Comparison of ENCODE assay signal across 9 mouse cellular contexts in genomic region chr4:149920886-149921285, GRCm38 (mm10). TPM values are rescaled to one million over a fixed set of nuclear protein-coding genes. Genes with fewer than 3 reads are reported as not detected.
A peak's percentile ranks its signal among the peaks of the same experiment; 100 is the strongest.
DNase-seq lines count a peak whose midpoint lies in the region; ATAC-seq lines count a peak whose summit lies in the region.
"Had no signal": no experiment of that assay in that cellular context is flagged by ENCODE, and none has a peak within 500 bp of the region (broad histone marks: within the 10 kb centered on the region; RNA-seq: fewer than 3 reads in every experiment).

No protein-coding gene starts in this region.

- H3K27me3 ChIP-seq in embryonic facial prominence, embryonic 11.5 days (ENCODE audit: control insufficient read depth, insufficient read depth, low read length) = no peaks in the 10 kb centered on the region

- no peak for ATAC-seq in embryonic facial prominence, embryonic 11.5 days (replicated peaks; ENCODE audit: insufficient number of reproducible peaks, low FRiP score, low TSS enrichment, low read depth)
- ATAC-seq in activated CD4-positive, CD25-positive, alpha-beta regulatory T cell, adult 4 months = no peak

- DNase-seq in gastrocnemius, adult 18-20 months (ENCODE audit: low spot score) = peak; percentile 26
- DNase-seq in gastrocnemius, postnatal 10 days = no peak
- DNase-seq in embryonic facial prominence, embryonic 11.5 days (ENCODE audit: low spot score) = no peak
- DNase-seq in heart, postnatal 25 days (ENCODE audit: low spot score) = peak; percentile 51
- DNase-seq in mesoderm, embryonic 11.5 days (ENCODE audit: low read depth, low spot score) = peak; percentile 63
- no peak for DNase-seq in adipocyte (ENCODE audit: low spot score)
- DNase-seq in yolk sac, embryonic 10.5 days (ENCODE audit: low spot score) = no peak

- no peak overlapping the region for H3K4me2 ChIP-seq in embryonic facial prominence, embryonic 11.5 days (ENCODE audit: low read depth, low read length)

- no peak overlapping the region for H3K4me3 ChIP-seq in embryonic facial prominence, embryonic 11.5 days (ENCODE audit: low read depth, low read length)
- H3K4me3 ChIP-seq: megakaryocyte, embryonic 14.5 days had no signal

- peaks cover 31% of the 10 kb centered on the region for H3K4me1 ChIP-seq in embryonic facial prominence, embryonic 11.5 days (ENCODE audit: control insufficient read depth, insufficient read depth, low read length)
- H3K4me1 ChIP-seq: megakaryocyte, embryonic 14.5 days had no signal

- 35% methylated on average over 12 of the region's 12 CpGs for WGBS in embryonic facial prominence, embryonic 11.5 days

- no peak overlapping the region for H3K27ac ChIP-seq in embryonic facial prominence, embryonic 11.5 days (replicated peaks; ENCODE audit: low read depth, low read length)

- H3K9me3 ChIP-seq in embryonic facial prominence, embryonic 11.5 days (replicated peaks; ENCODE audit: control insufficient read depth, low read length) = no peaks in the 10 kb centered on the region

- intact Hi-C loops in heart, postnatal 25 days (cut with DNase I) = no loop called here

- peak overlapping the region; percentile 14; the same call in 1 of the 2 replicates for H3K9ac ChIP-seq in embryonic facial prominence, embryonic 11.5 days (replicated peaks; ENCODE audit: low read length)

- H3K36me3 ChIP-seq in embryonic facial prominence, embryonic 11.5 days (replicated peaks; ENCODE audit: control insufficient read depth, insufficient read depth, low read depth, low read length) = no peaks in the 10 kb centered on the region

RNA-seq across cellular contexts. Expression of gene Spsb1, which starts 34.0 kb away (rescaled TPM):
- total RNA-seq in gastrocnemius, adult 18-20 months (2021) = 1 to 10 TPM; 5.9 to 9.6 TPM
- total RNA-seq in gastrocnemius, postnatal 10 days (2021) = 10 to 100 TPM; 18.9 to 21.1 TPM
- 16.7 and 18.8 TPM in 2 replicates for polyA plus RNA-seq in embryonic facial prominence, embryonic 11.5 days (2014; fragmentation: Nextera tagmentation; extraction: Ambion mirVana)
- 10 to 100 TPM; 32.6 to 36.7 TPM for total RNA-seq in heart, postnatal 25 days (2021)
- polyA plus RNA-seq in activated CD4-positive, CD25-positive, alpha-beta regulatory T cell, adult 4 months (2017; shearing (Covaris generic)) = 1 to 10 TPM; 4.0 to 6.3 TPM

Comparison
In these comparisons a context has a peak if more than half of its experiments do, and no peak if none do; other contexts are left out.
1. DNase-seq: peak in gastrocnemius, adult 18-20 months (single experiment), heart, postnatal 25 days (single experiment) and mesoderm, embryonic 11.5 days (single experiment); none in gastrocnemius, postnatal 10 days (single experiment), embryonic facial prominence, embryonic 11.5 days (single experiment), adipocyte (single experiment) and yolk sac, embryonic 10.5 days (single experiment).